Mouse (Mus musculus): ENCODE measurements around the gene Casz1.

DNA sequence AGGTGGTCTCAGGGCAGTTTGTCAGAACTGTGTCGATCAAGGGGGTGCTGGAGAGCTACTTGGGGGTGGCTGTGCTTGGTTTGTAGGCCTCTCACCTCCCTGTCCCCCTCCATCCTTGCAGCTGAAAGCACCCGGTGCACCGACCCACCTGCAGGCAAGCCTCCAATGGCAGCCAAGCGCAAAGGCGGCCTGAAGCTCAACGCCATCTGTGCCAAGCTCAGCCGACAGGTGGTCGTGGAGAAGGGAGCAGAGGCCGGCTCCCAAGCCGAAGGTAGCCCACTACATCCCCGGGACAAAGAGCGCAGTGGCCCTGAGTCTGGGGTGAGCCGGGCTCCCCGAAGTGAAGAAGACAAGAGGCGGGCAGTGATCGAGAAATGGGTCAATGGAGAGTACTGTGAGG is 124.6 kb downstream of the Casz1 start:
- TF ChIP-seq GATA1 (IDR thresholded peaks at IDR 0.05; ENCODE audit: low read length) = no peak
- TF ChIP-seq TAL1 (IDR thresholded peaks at IDR 0.05; ENCODE audit: low read length) = no peak
